Mouse (Mus musculus) adrenal gland (tissue): Measurements from ENCODE around the gene Gm10577.

Source experiments
- intact Hi-C: fragments of 180-260 bp; cut with DNase I; formaldehyde crosslinking; loops from one replicate; pipeline ENCODE4 v1.15.1; 2025

The Gm10577 gene

GRCm38 (mm10) chr4:100996060-100996651 lies 24.3 kb downstream of the Gm10577 start:
- intact Hi-C loops = no loop called here

GRCm38 (mm10) chr4:100995617-100996016 lies 24.9 kb downstream of the Gm10577 start:
- intact Hi-C loops = no loop called here

- intact Hi-C loops = no loop called here
Observed at GRCm38 (mm10) chr4:100994442-100995255, 25.8 kb downstream of the Gm10577 start.

- intact Hi-C loops = no loop called here
Observed at GRCm38 (mm10) chr4:100992086-100992485, 28.4 kb downstream of the Gm10577 start.

GRCm38 (mm10) chr4:100990996-100991395 lies 29.5 kb downstream of the Gm10577 start:
- intact Hi-C loops = no loop called here

GRCm38 (mm10) chr4:100988231-100988799 lies 32.2 kb downstream of the Gm10577 start:
- intact Hi-C loops = loop anchor here (5.0 kb wide), 2 partner anchors 211 to 396 kb away; partner anchors contain the start of gene Cachd1

- intact Hi-C loops = loop anchor here (2.0 to 5.0 kb wide), 3 partner anchors 210 to 395 kb away; partner anchors contain the start of gene Cachd1
Observed at GRCm38 (mm10) chr4:100987187-100987586, 33.3 kb downstream of the Gm10577 start.

GRCm38 (mm10) chr4:100977522-100977921 lies 43.0 kb downstream of the Gm10577 start:
- intact Hi-C loops = no loop called here

- intact Hi-C loops = no loop called here
Observed at GRCm38 (mm10) chr4:100974455-100975035, 46.0 kb downstream of the Gm10577 start.

- intact Hi-C loops = no loop called here
Observed at GRCm38 (mm10) chr4:100973641-100974454, 46.6 kb downstream of the Gm10577 start.
